Mouse (Mus musculus) cerebellum, adult (tissue): ENCODE results near the gene Plaur.
"Not testable (repeated sequence)": the region's sequence is repeated elsewhere in the genome, so short reads cannot be mapped to it uniquely, and the experiment has no call there.

Experiments
- ATAC-seq: cut with Nextera tagmentation; 2 replicates; pipeline ENCODE4 v1.9.2; 2017; ENCODE audit warnings: mild to moderate bottlenecking, moderate library complexity, mixed read lengths; ENCODE audit not compliant: insufficient number of reproducible peaks, low FRiP score, low TSS enrichment

Plaur gene

DNA sequence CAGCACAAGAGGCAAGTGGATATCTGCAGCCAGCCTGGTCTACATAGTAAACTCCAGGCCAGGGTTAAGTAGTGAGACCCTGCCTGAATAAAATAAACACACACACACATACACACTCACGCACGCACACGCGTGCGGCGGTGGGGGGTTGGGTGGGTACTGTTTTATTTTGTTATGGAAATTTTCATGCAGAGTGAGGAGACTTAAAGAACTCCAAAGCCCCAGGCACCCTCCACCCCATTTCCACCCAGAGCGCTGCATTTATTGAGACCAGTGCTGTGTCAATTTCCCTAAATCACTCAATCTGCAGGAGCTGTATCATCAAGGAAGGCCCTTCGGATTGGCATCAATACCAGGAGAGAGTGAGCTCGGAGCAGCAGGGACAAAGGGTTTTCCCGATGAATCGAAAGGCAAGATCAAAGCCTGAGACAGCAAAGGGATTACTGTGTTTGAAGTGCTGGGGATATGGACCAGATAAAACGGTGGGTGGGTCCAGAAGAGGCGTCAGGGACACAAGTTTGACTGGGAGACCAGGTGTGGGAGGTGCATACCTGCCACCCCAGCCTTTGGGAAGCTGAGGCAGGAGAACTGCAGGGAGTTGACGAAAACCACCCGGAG lies 43.3 kb downstream of the Plaur start:
- no peak for ATAC-seq

- no peak for ATAC-seq
These were observed 43.8 kb downstream of the Plaur start for GRCm38 (mm10) chr7:24506065-24506459.

DNA sequence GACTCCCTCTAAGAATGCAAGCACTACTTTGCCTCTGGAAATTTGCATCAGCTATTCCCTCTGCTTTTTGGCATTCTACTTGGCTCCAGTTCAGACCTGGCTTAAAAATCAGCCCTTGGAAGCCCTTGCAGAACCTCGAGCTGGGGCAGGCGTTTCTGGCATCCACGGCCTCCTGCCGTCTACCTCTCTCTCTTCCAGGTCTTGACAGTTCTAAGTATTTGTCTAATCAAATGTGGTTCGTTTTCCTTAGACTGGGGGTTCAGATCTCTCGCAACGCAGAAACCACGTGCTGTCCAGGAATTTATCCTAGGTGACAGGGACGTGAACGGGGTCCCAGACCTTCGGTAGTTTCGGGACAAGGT lies 44.2 kb downstream of the Plaur start:
- peak; percentile 29; the same call in 1 of the 2 replicates for ATAC-seq

DNA sequence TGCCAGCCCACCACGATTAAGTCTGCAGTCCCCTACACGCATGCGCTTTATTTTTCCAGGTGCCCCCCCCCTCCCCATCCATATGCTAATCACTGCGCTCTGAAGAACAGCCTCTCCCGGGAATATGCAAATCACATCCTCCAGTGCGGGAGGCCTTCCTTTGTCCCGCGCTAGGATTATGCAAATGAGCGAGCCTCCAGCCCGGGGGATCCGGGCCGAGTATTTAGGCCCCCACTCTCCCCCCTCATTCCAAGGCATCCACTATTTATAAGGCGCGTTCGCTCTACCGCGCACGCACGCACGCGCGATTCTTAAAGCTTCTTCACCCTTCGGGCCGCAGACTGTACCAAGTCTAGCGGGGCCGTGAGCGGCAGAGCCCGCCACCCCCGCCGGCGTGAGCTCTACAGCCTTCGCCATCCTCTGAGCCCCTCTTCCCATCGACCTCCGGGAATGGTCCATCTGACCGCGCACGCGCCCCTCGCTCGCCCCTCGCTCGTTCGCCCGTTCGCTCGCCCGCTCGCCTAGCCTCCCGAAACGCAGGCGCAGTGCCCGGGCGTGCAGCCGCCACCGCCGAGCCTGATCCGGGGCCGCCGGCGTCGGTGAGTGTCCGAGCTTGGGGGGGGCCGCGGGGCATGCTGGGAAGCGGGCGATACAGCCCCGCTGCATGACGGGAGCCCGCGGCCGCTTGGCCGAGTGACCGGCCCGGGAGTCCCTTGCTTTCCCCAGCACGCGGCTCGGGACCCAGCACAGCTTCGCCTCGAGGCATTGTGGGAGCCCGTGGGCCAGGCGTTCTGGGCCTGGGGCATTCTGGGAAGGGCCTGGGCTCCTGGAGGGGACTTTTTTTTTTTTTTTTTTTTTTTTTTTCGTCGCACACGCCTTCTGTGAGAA lies 44.8 kb downstream of the Plaur start, which contains the start of gene Zfp428:
Gene Zfp428 (plus strand): TSS at position 169 of the 888 bp plus-strand sequence.
- ATAC-seq, result peak; percentile 73

- ATAC-seq, result no peak
These were observed 45.4 kb downstream of the Plaur start for GRCm38 (mm10) chr7:24507726-24508114.

DNA sequence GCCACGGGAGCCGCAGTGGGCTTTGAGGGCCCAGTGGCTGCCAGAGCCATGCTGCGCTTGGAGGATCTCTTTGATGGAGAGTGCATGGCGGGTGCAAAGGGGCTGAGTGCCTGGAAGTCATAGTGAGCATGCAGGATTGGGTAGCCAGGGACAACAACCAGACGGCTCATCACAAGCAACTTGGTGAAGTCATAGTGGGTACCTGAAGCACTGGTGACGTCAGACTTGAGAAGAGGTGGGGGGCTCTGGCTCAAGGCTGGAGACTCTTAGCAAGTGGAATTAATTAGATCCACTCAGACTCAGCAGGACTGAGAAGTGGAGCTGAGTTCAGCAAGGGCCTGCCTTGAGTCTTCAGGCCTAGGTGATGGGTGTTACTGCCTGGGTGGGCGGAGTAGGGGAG lies 50.1 kb downstream of the Plaur start, which contains the start of gene AC161166.1:
Gene AC161166.1 (minus strand): TSS at position 101 of the 400 bp plus-strand sequence.
- no peak for ATAC-seq

DNA sequence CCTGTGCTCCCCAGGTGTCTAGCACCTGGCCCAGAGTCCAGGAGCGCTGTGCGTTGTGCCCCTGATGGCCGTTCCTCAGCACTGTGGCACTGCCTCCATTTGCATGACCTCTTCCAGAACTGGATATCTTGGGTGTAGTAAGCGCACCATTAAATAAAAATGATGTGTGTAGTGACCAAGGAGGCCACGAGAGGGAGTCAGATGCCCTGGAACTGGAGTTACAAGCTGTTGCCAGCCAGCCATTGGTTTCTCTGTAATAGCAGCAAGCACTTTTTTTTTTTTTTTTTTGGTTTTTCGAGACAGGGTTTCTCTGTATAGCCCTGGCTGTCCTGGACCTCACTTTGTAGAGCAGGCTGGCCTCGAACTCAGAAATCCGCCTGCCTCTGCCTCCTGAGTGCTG lies 54.0 kb downstream of the Plaur start:
- ATAC-seq, result not testable (repeated sequence)

DNA sequence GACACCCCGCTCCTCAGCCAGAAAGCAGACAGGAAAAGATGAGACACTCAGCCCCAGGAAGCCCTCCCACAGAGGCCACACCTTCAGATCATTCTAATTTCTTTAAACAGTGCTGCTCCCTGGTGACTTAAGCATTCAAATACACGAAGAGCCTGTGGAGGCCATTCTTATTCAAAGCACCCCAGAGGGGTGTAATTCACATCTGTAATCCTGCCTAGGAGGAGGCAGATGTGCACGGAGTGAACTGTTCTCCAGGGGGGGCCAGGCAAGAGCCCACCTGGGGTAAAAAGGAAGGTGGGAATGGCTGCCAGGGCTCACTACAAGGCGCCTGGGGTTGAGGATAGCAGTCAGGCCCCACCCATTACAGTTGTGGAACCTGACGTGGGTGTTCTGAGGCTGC lies 54.8 kb downstream of the Plaur start:
- no peak for ATAC-seq

- no peak for ATAC-seq
These were observed 55.4 kb downstream of the Plaur start for GRCm38 (mm10) chr7:24517654-24518053.

DNA sequence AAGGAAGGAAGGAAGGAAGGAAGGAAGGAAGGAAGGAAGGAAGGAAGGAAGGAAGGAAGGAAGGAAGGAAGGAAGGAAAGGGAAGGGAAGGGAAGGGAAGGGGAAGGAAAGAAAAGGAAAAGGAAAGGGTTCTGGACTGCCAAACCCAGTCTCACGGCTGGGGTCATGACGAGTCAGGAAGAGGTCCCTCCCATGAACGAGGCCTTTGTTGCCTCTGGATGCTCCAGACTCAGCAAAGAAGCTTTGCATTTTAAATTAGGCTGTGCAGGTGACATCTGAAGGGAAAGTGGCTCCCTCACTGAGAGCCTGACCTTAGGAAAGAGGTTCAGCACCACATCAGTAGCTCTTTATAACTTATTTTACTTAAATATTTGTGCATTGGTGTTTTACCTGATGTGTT lies 56.8 kb downstream of the Plaur start:
- no peak for ATAC-seq

DNA sequence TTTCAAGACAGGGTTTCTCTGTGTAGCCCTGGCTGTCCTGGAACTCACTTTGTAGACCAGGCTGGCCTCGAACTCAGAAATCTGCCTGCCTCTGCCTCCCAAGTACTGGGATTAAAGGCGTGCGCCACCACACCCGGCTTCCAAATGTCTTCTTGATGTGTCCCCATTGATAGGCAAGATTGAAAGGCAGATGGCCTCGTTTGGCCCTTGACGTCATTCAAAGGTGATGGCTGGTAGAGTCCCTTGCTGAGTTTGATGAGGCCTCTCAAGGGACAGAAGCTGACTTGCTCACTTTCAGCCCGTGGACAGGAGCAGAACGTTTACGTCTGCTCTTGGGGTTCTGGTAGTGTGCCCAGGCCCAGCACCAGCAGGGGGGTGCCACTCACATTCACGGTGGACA lies 57.8 kb downstream of the Plaur start:
- not testable (repeated sequence) for ATAC-seq

DNA sequence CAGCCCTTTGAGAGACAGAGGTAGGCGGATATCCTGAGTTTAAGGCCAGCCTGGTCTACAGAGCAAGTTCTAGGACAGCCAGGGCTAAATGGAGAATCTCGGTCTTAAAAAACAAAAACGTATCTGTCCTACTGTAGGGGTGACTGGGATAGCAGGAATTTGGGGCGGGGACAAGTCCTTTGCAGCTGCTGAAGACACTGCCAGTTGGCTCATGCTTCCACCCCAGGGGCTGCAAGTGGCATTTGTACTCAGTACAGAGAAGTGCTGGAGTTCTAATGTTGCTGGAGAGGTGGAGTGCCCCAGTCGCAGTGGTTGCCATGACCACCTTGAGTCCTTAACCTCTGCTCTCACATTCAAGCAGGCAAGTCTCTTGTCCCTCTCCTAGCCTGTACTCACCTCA lies 60.5 kb downstream of the Plaur start:
- no peak for ATAC-seq

GRCm38 (mm10) chr7:24523723-24524122 lies 61.4 kb downstream of the Plaur start:
- ATAC-seq, result no peak

DNA sequence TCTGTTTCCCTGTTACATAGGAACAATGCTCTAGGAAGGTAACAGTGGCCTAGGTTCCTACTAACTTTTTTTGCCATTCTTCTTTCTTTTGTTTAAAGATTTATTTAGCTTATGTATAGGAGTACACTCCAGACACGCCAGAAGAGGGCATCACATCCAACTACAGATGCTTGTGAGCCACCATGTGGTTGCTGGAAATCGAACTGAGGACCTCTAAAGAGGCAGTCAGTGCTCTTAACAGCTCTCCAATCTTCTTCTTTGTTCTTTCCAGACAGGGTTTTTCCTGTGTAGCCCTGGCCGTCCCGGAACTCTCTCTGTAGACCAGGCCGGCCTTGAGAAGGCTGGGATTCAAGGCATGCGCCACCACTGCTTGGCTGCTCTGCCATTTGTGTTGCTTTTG lies 62.7 kb downstream of the Plaur start:
- ATAC-seq, result no peak
